Mouse (Mus musculus): Measurements from ENCODE around the gene Dchs2.

GRCm38 (mm10) chr3:83098546-83099034, 29.2 kb upstream of the Dchs2 start:
- no peak for TF ChIP-seq CTCF (IDR thresholded peaks at IDR 0.05; ENCODE audit: low read depth)
- TF ChIP-seq EP300 (IDR thresholded peaks at IDR 0.05; ENCODE audit: low read depth): no peak
